Mouse (Mus musculus): ENCODE results near the gene Gm3233. TPM values are rescaled to one million over a fixed set of nuclear protein-coding genes. Genes with fewer than 3 reads are reported as not detected.
"Not testable (repeated sequence)": the region's sequence is repeated elsewhere in the genome, so short reads cannot be mapped to it uniquely, and the experiment has no call there.

Gm3233 gene
- polyA plus RNA-seq, 1 experiment, result not detected

DNA sequence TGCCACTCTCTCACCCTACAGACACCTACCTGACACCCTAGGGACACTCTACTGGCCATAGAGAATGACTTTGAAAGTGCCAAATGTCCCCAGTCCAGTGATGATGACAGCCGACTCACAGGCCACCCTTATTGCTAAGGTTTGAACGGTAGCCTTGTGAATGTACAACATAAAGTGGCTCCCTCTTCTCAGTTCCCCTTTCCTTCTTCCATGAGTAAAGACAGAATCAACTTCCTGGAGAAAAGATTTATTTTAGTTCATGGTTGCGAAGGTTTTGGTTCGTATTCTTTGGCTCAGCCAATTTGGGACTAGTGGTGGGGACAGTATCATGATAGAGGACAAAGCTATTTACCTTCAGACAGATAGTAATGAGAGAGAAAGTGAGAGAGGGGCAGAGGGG, 20.6 kb downstream of the Gm3233 start:
- H3K27ac ChIP-seq (ENCODE audit: insufficient read depth, low read length), result no peak overlapping the region
- H3K36me3 ChIP-seq (ENCODE audit: control insufficient read depth, insufficient read depth, low read length), result no peaks in the 10 kb centered on the region
- no peaks in the 10 kb centered on the region for H3K4me1 ChIP-seq (ENCODE audit: control insufficient read depth, insufficient read depth, insufficient read length)
- no peaks in the 10 kb centered on the region for H3K27me3 ChIP-seq (ENCODE audit: control insufficient read depth, insufficient read depth, low read length)
- DNase-seq (ENCODE audit: low read depth in 1 of 2, low spot score in 2 of 2), result no peak
- TF ChIP-seq POLR2A (IDR thresholded peaks at IDR 0.05; ENCODE audit: low read depth, low read length), result no peak
- no peak for TF ChIP-seq CTCF (IDR thresholded peaks at IDR 0.05; ENCODE audit: extremely low read depth, insufficient read depth, insufficient read length, insufficient replicate concordance)
- H3K4me3 ChIP-seq (ENCODE audit: extremely low read depth, insufficient read depth, insufficient read length), result no peak overlapping the region
- WGBS, result 53% methylated on average over 4 of the region's 4 CpGs

DNA sequence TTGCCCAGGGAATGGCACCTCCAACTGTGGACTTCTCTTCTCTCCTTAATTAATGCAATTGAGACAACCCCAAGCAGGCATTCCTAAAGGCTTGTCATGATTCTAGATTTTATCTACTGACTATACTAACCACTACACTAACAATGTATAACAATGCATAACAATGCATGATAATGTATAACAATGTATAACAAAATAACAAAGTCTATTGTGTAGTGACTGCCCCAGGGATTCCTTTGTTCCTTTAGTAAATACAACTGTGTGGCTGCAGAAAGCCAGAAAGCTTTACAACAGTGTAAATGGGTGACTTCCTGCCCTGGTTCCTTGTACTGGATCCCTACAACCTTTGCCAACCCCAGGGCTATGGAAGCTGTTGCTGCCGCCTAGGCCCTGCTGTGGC, 23.6 kb downstream of the Gm3233 start:
- Histone ChIP-seq H3K27ac (ENCODE audit: insufficient read depth, low read length) (no peak overlapping the region), H3K4me3 (ENCODE audit: extremely low read depth, insufficient read depth, insufficient read length) (no peak overlapping the region), H3K36me3 (ENCODE audit: control insufficient read depth, insufficient read depth, low read length) (no peaks in the 10 kb centered on the region), H3K27me3 (ENCODE audit: control insufficient read depth, insufficient read depth, low read length) (no peaks in the 10 kb centered on the region), H3K4me1 (ENCODE audit: control insufficient read depth, insufficient read depth, insufficient read length) (no peaks in the 10 kb centered on the region)
- 88% methylated on average over 1 of the region's 1 CpGs for WGBS
- TF ChIP-seq CTCF (IDR thresholded peaks at IDR 0.05; ENCODE audit: extremely low read depth, insufficient read depth, insufficient read length, insufficient replicate concordance) (no peak), POLR2A (IDR thresholded peaks at IDR 0.05; ENCODE audit: low read depth, low read length) (no peak)
- no peak for DNase-seq (ENCODE audit: low read depth in 1 of 2, low spot score in 2 of 2)

DNA sequence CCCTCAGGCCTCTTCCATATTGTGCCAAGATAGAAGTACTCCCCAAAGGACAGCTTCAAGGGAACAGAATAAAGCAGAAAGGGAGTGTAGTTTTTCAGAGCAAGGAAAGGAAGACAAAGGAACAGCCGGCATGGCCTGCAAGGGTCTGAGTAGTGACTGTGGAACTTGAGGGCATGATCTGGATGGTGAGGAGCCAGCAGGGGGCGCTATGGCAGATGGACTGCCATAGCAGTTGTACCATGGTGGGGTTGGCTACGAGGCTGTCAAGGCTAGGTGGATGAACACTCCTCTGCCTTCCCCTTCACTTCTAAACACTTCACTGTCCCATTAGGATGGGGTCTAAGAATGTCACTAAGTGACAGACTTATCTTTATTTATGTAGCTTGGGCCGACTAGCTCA, 30.2 kb downstream of the Gm3233 start:
- Histone ChIP-seq H3K27me3 (ENCODE audit: control insufficient read depth, insufficient read depth, low read length) (no peaks in the 10 kb centered on the region), H3K36me3 (ENCODE audit: control insufficient read depth, insufficient read depth, low read length) (no peaks in the 10 kb centered on the region), H3K4me1 (ENCODE audit: control insufficient read depth, insufficient read depth, insufficient read length) (no peaks in the 10 kb centered on the region), H3K4me3 (ENCODE audit: extremely low read depth, insufficient read depth, insufficient read length) (no peak overlapping the region), H3K27ac (ENCODE audit: insufficient read depth, low read length) (no peak overlapping the region)
- DNase-seq (ENCODE audit: low read depth in 1 of 2, low spot score in 2 of 2), result no peak
- WGBS, result 56% methylated on average over 4 of the region's 4 CpGs
- TF ChIP-seq POLR2A (IDR thresholded peaks at IDR 0.05; ENCODE audit: low read depth, low read length) (no peak), CTCF (IDR thresholded peaks at IDR 0.05; ENCODE audit: extremely low read depth, insufficient read depth, insufficient read length, insufficient replicate concordance) (no peak)

DNA sequence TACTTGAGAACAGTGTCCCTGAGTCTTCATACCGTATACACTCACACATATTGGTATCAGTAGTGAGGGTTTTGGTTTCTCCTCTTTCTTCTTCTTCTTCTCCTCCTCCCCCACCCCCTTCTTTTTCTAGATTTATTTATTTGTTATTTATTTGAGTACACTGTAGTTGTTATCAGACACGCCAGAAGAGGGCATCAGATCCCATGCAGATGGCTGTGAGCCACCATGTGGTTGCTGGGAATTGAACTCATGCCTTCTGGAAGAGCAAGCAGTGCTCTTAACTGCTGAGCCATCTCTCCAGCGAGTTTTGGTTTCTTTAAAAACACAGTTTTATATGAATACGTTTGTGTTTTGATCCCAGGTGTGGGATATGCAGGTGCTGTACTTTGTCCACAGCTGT, 31.2 kb downstream of the Gm3233 start:
- Histone ChIP-seq H3K4me3 (ENCODE audit: extremely low read depth, insufficient read depth, insufficient read length) (no peak overlapping the region), H3K36me3 (ENCODE audit: control insufficient read depth, insufficient read depth, low read length) (no peaks in the 10 kb centered on the region), H3K4me1 (ENCODE audit: control insufficient read depth, insufficient read depth, insufficient read length) (no peaks in the 10 kb centered on the region), H3K27me3 (ENCODE audit: control insufficient read depth, insufficient read depth, low read length) (no peaks in the 10 kb centered on the region), H3K27ac (ENCODE audit: insufficient read depth, low read length) (no peak overlapping the region)
- no peak for DNase-seq (ENCODE audit: low read depth in 1 of 2, low spot score in 2 of 2)
- 68% methylated on average over 4 of the region's 4 CpGs for WGBS
- no peak for TF ChIP-seq CTCF (IDR thresholded peaks at IDR 0.05; ENCODE audit: extremely low read depth, insufficient read depth, insufficient read length, insufficient replicate concordance)
- TF ChIP-seq POLR2A (IDR thresholded peaks at IDR 0.05; ENCODE audit: low read depth, low read length), result no peak

DNA sequence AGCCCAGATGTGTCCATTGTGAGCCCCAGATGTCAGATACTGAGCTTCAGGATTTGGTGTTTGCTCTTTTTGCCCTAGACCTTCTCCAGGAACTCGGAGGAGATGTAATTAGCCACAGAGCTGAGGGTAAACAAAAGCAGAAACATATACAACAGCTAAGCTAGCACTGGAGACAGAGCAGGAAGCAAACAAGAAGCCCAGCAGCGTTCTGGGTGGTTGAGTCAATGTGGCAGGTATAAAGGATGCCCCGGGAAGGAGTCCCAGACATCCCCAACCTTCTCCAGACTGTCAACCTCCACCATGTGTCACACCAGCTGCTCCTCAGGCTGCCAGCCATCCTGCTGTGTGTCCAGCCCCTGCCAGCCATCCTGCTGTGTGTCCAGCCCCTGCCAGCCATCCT, 33.3 kb downstream of the Gm3233 start, which contains the start of gene Gm10100:
TSS of gene Gm10100 (plus strand) at position 301 of the 400 bp plus-strand sequence.
- no peaks in the 10 kb centered on the region for H3K4me1 ChIP-seq (ENCODE audit: control insufficient read depth, insufficient read depth, insufficient read length)
- H3K27ac ChIP-seq (ENCODE audit: insufficient read depth, low read length), result no peak within 1 kb of the TSS
- no peaks in the 10 kb centered on the region for H3K27me3 ChIP-seq (ENCODE audit: control insufficient read depth, insufficient read depth, low read length)
- DNase-seq (ENCODE audit: low read depth in 1 of 2, low spot score in 2 of 2), result no peak
- H3K36me3 ChIP-seq (ENCODE audit: control insufficient read depth, insufficient read depth, low read length), result no peaks in the 10 kb centered on the region
- WGBS, result 30% methylated on average over 3 of the region's 3 CpGs
- no peak within 1 kb of the TSS for H3K4me3 ChIP-seq (ENCODE audit: extremely low read depth, insufficient read depth, insufficient read length)
- TF ChIP-seq POLR2A (IDR thresholded peaks at IDR 0.05; ENCODE audit: low read depth, low read length) (no peak), CTCF (IDR thresholded peaks at IDR 0.05; ENCODE audit: extremely low read depth, insufficient read depth, insufficient read length, insufficient replicate concordance) (no peak)

DNA sequence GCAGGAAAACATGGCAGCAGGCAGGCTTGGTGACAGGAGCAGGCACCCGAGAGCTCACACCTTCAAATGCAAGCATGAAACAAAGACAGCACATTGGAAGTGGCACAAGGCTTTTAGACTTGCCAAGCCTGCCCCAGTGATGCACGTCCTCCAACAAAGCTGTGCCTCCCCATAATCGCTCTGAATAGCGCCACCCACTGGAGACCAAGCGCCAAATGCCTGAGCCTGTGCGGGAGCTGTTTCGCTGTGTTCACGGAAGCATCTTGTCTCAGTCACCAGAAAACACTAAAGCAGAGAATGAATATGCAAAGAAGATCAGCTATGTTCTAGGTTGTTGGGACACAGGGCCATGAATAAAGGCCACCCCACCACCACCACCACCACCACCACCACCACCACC, 34.6 kb downstream of the Gm3233 start:
- Histone ChIP-seq H3K36me3 (ENCODE audit: control insufficient read depth, insufficient read depth, low read length) (no peaks in the 10 kb centered on the region), H3K4me3 (ENCODE audit: extremely low read depth, insufficient read depth, insufficient read length) (no peak overlapping the region), H3K4me1 (ENCODE audit: control insufficient read depth, insufficient read depth, insufficient read length) (no peaks in the 10 kb centered on the region), H3K27ac (ENCODE audit: insufficient read depth, low read length) (no peak overlapping the region), H3K27me3 (ENCODE audit: control insufficient read depth, insufficient read depth, low read length) (no peaks in the 10 kb centered on the region)
- WGBS, result 78% methylated on average over 8 of the region's 8 CpGs
- no peak for TF ChIP-seq POLR2A (IDR thresholded peaks at IDR 0.05; ENCODE audit: low read depth, low read length)
- no peak for TF ChIP-seq CTCF (IDR thresholded peaks at IDR 0.05; ENCODE audit: extremely low read depth, insufficient read depth, insufficient read length, insufficient replicate concordance)
- no peak for DNase-seq (ENCODE audit: low read depth in 1 of 2, low spot score in 2 of 2)

DNA sequence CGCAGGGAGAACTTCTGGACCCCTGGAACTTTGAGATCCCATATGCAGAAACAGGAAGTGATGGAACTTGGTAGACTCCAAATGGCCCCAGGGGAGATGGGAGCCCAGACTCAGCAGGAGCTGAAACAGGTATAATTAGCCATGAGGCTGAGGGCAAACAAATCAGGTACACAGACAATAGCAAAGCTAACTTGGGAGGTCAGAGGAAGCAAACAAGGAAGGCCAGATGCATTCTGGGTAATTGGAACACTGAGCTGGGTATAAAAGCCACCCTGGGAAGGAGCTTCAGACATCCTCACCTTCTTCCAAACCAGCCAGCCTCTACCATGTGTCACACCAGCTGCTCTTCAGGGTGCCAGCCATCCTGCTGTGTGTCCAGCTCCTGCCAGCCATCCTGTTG, 39.2 kb downstream of the Gm3233 start, which contains the start of gene Krtap12-1:
TSS of gene Krtap12-1 (plus strand) at position 301 of the 400 bp plus-strand sequence.
- WGBS, result 89% methylated on average over 1 of the region's 1 CpGs
- not testable (repeated sequence) for H3K36me3 ChIP-seq (ENCODE audit: control insufficient read depth, insufficient read depth, low read length); H3K27me3 ChIP-seq (ENCODE audit: control insufficient read depth, insufficient read depth, low read length); H3K4me3 ChIP-seq (ENCODE audit: extremely low read depth, insufficient read depth, insufficient read length); H3K27ac ChIP-seq (ENCODE audit: insufficient read depth, low read length); DNase-seq (ENCODE audit: low read depth in 1 of 2, low spot score in 2 of 2); H3K4me1 ChIP-seq (ENCODE audit: control insufficient read depth, insufficient read depth, insufficient read length)

Data from spleen, adult 2 months (tissue).